Mouse (Mus musculus): ENCODE data around the gene Skap2. TPM values are rescaled to one million over a fixed set of nuclear protein-coding genes. Genes with fewer than 3 reads are reported as not detected.

The Skap2 gene
- 6.7 and 16.1 TPM in 2 replicates for polyA plus RNA-seq (2012; rRNA removed; ENCODE audit: low replicate concordance)

GRCm38 (mm10) chr6:52012409-52013244 is at the start of gene Skap2:
Skap2 (minus strand) TSS chr6:52012549.

Other genes with a start within 250 kb of the Skap2 start
- gene Hoxa1, start 145.8 kb upstream of the Skap2 start, polyA plus RNA-seq (2012; rRNA removed; ENCODE audit: low replicate concordance): 1.6 and 2.6 TPM in 2 replicates
- 1.3 TPM in 2 replicates for gene Hoxa2, start 152.3 kb upstream of the Skap2 start, polyA plus RNA-seq (2012; rRNA removed; ENCODE audit: low replicate concordance)
- gene 5730596B20Rik, start 164.9 kb upstream of the Skap2 start, polyA plus RNA-seq (2012; rRNA removed; ENCODE audit: low replicate concordance): 0.03 TPM in 1 of 2 replicates, not detected in the other
- gene Hoxa4, start 179.2 kb upstream of the Skap2 start, polyA plus RNA-seq (2012; rRNA removed; ENCODE audit: low replicate concordance): 1.9 and 3.3 TPM in 2 replicates
- gene Hoxa5, start 192.0 kb upstream of the Skap2 start, polyA plus RNA-seq (2012; rRNA removed; ENCODE audit: low replicate concordance): 3.1 and 6.1 TPM in 2 replicates
- 2.0 and 2.7 TPM in 2 replicates for gene Hoxa6, start 196.2 kb upstream of the Skap2 start, polyA plus RNA-seq (2012; rRNA removed; ENCODE audit: low replicate concordance)
- 3.6 and 7.8 TPM in 2 replicates for gene Hoxa3, start 200.8 kb upstream of the Skap2 start, polyA plus RNA-seq (2012; rRNA removed; ENCODE audit: low replicate concordance)
- 1.4 and 3.1 TPM in 2 replicates for gene Gm28308, start 200.8 kb upstream of the Skap2 start, polyA plus RNA-seq (2012; rRNA removed; ENCODE audit: low replicate concordance)
- gene Hoxa7, start 209.3 kb upstream of the Skap2 start, polyA plus RNA-seq (2012; rRNA removed; ENCODE audit: low replicate concordance): 14.6 and 16.5 TPM in 2 replicates
- 9.8 and 43.7 TPM in 2 replicates for gene Hoxa9, start 218.5 kb upstream of the Skap2 start, polyA plus RNA-seq (2012; rRNA removed; ENCODE audit: low replicate concordance)
- 3.2 and 5.4 TPM in 2 replicates for gene Hoxa10, start 228.3 kb upstream of the Skap2 start, polyA plus RNA-seq (2012; rRNA removed; ENCODE audit: low replicate concordance)
- not detected in 2 replicates for gene Hoxa11, start 233.3 kb upstream of the Skap2 start, polyA plus RNA-seq (2012; rRNA removed; ENCODE audit: low replicate concordance)
- not detected in 2 replicates for gene Hoxa13, start 248.3 kb upstream of the Skap2 start, polyA plus RNA-seq (2012; rRNA removed; ENCODE audit: low replicate concordance)

Measured in mammary gland, adult 2 months (tissue).